Mouse (Mus musculus): Measurements from ENCODE around the gene Gm9. TPM values are rescaled to one million over a fixed set of nuclear protein-coding genes. Genes with fewer than 3 reads are reported as not detected.

Gm9 gene
- not detected for polyA plus RNA-seq (2012; fragmentation: generic; extraction: Trizol)

DNA sequence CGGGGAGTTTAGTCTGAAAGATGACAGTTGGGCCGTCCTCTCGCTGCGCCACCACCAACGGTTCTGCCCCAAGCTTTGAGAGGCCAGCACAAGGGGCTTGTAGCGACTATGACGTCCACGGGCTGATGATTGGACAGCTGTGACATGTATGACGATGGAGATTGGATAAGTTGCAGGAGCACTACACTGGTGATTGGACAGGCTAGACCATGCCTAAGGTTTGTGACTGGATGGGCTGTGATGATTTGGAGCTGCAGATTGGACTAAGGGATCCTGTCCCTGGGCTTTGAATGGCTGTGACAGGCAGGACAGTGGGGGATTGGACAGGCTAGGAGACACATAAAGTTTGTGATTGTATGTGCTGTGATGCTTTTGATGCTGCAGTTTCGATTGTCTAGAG is at the start of gene Gm9:
Gene Gm9 (minus strand): TSS at position 101 of the 400 bp plus-strand sequence.

DNA sequence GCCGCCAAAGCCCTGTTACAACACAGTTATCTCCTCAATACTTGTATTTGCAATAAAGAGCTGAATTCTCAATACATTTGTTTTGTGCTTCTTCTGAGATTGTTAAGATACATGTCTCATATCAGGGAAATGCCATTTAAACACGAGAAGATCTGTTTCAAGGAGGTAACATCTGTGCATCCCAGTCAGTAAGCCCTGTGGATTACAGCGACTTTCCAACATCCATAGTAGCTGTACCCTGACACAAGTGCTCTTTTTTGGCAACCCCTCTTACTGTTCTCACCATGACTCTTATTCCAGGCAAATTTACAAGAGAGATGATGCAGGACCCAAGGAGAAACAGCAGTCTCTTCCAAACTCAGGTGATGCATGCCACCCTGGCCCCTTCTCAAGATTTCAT is 38.8 kb upstream of the Gm9 start, which contains the start of gene Rhox3a:
Gene Rhox3a (plus strand): TSS at position 301 of the 400 bp plus-strand sequence.

DNA sequence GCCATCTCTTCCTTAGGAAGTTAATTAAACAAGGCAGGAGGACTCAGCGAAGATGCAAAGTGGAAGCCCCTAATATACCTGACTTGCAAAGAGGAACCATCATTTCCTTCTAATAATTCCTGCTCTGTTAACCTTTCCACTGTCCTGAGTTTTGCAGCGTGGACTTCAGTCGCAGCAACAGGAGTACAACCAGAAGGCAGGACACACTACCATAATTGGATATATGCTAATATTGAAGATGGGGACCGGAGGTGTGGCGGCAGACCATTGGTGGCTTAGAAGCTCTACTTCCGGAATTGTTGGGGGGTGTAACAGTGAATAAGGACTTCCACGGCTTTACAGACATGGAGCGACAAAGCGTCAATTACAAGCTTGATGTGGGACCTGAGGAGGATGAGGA is 33.8 kb upstream of the Gm9 start, which contains the start of gene Rhox2a:
Gene Rhox2a (plus strand): TSS at position 301 of the 400 bp plus-strand sequence.

DNA sequence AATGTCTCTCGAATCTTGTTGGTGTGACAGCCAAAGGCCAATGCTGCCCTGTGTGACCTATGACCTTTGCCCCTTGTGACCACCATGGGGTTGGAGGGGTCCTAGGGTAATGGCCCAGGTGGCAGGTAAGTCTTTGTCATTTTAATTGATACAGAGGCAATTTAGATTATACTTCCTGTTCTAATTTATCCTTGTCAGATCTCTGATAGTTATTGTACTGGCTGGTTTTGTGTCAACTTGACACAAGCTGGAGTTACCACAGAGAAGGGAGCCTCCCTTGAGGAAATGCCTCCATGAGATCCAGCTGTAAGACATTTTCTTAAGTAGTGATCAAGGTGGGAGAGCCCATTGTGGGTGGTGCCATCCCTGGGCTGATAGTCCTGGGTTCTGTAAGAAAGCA is 11.3 kb upstream of the Gm9 start, which contains the start of gene Rhox1:
Gene Rhox1 (minus strand): TSS at position 101 of the 400 bp plus-strand sequence.

DNA sequence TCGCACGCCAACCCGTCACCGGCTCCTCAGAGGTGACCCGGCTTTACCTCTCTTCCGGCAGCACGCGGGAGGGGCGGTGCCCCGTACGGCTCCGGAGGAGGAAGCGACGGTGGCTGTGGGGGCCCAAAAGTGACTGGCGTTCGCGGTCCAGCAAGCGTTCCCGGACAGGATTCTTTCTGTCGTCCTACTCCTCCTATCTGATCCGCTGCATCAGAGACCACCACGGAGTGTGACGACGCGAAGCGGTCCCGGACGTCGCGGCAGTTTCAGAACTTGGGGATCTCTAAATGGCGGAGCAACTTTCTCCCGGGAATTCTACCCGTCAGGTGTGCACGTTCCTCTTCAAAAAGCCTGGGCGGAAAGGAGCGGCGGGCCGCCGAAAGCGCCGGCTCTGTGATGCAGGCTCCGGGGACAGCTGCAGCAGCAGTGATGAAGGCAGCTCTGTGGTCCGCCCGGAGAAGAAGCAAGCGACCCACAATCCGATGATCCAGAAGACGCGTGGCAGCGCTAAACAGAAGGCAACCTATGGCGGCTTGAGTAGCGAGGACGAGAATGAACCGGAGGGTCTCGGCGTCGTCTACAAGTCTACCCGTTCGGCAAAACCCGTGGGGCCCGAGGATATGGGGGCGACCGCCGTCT is 19.6 kb downstream of the Gm9 start, which contains the start of the genes Ndufa1 and Rnf113a1:
Gene Ndufa1 (minus strand): TSS at position 59 of the 639 bp plus-strand sequence.
Gene Rnf113a1 (plus strand): TSS at position 141 of the 639 bp plus-strand sequence.

DNA sequence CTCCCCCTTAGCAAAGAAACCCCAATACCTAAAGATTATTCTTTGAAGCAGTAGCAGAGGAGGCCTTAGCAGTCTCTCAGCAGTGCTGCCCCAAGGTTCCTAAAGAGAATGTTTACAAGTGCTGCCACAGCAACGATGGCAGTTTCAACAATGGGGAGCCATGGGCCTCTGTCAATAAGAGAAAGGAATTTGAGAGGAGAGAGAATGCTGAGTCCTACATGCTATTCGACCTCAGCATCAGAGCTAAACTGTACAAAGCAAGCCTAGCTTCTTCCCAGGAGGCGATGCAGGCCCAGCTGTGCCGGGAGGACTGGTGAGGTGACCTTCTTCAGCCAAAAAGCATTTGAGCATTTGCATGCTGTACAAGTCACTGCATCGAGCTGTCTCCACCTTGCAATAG is 42.1 kb downstream of the Gm9 start, which contains the start of gene Akap14:
Gene Akap14 (minus strand): TSS at position 101 of the 400 bp plus-strand sequence.

Other genes with a start within 250 kb of the Gm9 start
- gene Sept6, start 219.2 kb downstream of the Gm9 start, polyA plus RNA-seq (2012; fragmentation: generic; extraction: Trizol) = 10 to 100 TPM in 1 of 2 experiments, 1 to 10 TPM in 1; 3.2 to 23.6 TPM
- not detected for gene Sowahd, start 162.2 kb downstream of the Gm9 start, polyA plus RNA-seq (2012; fragmentation: generic; extraction: Trizol)
- 1,000 to 10,000 TPM; 3,168 to 4,181 TPM for gene Rpl39, start 125.6 kb downstream of the Gm9 start, polyA plus RNA-seq (2012; fragmentation: generic; extraction: Trizol)
- gene Upf3b, start 100.7 kb downstream of the Gm9 start, polyA plus RNA-seq (2012; fragmentation: generic; extraction: Trizol) = 1 to 10 TPM; 1.4 to 5.8 TPM
- gene Nkap, start 84.2 kb downstream of the Gm9 start, polyA plus RNA-seq (2012; fragmentation: generic; extraction: Trizol) = 1 to 10 TPM; 2.4 to 4.0 TPM
- gene Akap14, start 42.2 kb downstream of the Gm9 start, polyA plus RNA-seq (2012; fragmentation: generic; extraction: Trizol) = under 1 TPM; 0.02 to 0.04 TPM
- gene Ndufa1, start 19.9 kb downstream of the Gm9 start, polyA plus RNA-seq (2012; fragmentation: generic; extraction: Trizol) = 100 to 1,000 TPM in 1 of 2 experiments, 10 to 100 TPM in 1; 63.4 to 540 TPM
- 1 to 10 TPM; 4.5 to 7.6 TPM for gene Rnf113a1, start 19.8 kb downstream of the Gm9 start, polyA plus RNA-seq (2012; fragmentation: generic; extraction: Trizol)
- not detected for gene Rhox1, start 11.2 kb upstream of the Gm9 start, polyA plus RNA-seq (2012; fragmentation: generic; extraction: Trizol)
- gene Rhox2a, start 33.9 kb upstream of the Gm9 start, polyA plus RNA-seq (2012; fragmentation: generic; extraction: Trizol) = not detected
- gene Rhox3a, start 38.9 kb upstream of the Gm9 start, polyA plus RNA-seq (2012; fragmentation: generic; extraction: Trizol) = not detected
- gene Rhox4a, start 54.3 kb upstream of the Gm9 start, polyA plus RNA-seq (2012; fragmentation: generic; extraction: Trizol) = not detected
- not detected for gene Rhox3a2, start 169.0 kb upstream of the Gm9 start, polyA plus RNA-seq (2012; fragmentation: generic; extraction: Trizol)
- not detected for gene Rhox4a2, start 179.8 kb upstream of the Gm9 start, polyA plus RNA-seq (2012; fragmentation: generic; extraction: Trizol)
- gene Rhox2b, start 201.0 kb upstream of the Gm9 start, polyA plus RNA-seq (2012; fragmentation: generic; extraction: Trizol) = not detected
- gene Rhox4b, start 221.5 kb upstream of the Gm9 start, polyA plus RNA-seq (2012; fragmentation: generic; extraction: Trizol) = not detected
- gene Rhox2c, start 242.6 kb upstream of the Gm9 start, polyA plus RNA-seq (2012; fragmentation: generic; extraction: Trizol) = not detected
- not detected for gene Rhox3c, start 247.5 kb upstream of the Gm9 start, polyA plus RNA-seq (2012; fragmentation: generic; extraction: Trizol)

Data from C3H10T1/2 (cell line).